Mouse (Mus musculus): ENCODE measurements around the gene Strn3.
A peak's percentile ranks its signal among the peaks of the same experiment; 100 is the strongest.
"Not testable (repeated sequence)": the region's sequence is repeated elsewhere in the genome, so short reads cannot be mapped to it uniquely, and the experiment has no call there.

The Strn3 gene

GRCm38 (mm10) chr12:51693419-51693818 is 1.7 kb upstream of the Strn3 start:
- DNase-seq (ENCODE audit: low read depth, low spot score) = no peak

- not testable (repeated sequence) for DNase-seq (ENCODE audit: low read depth, low spot score)
Observed at GRCm38 (mm10) chr12:51692870-51693269, 1.2 kb upstream of the Strn3 start.

GRCm38 (mm10) chr12:51690893-51691844 is 528 bp downstream of the Strn3 start, which contains the start of gene Ap4s1:
Gene Ap4s1 (plus strand): TSS chr12:51691033.
- DNase-seq (ENCODE audit: low read depth, low spot score) = peak; percentile 68

GRCm38 (mm10) chr12:51688546-51688945 is 3.2 kb downstream of the Strn3 start:
- DNase-seq (ENCODE audit: low read depth, low spot score) = no peak

- no peak for DNase-seq (ENCODE audit: low read depth, low spot score)
Observed at GRCm38 (mm10) chr12:51678844-51679243, 12.9 kb downstream of the Strn3 start.

- no peak for DNase-seq (ENCODE audit: low read depth, low spot score)
Observed at GRCm38 (mm10) chr12:51676442-51676841, 15.3 kb downstream of the Strn3 start.

- no peak for DNase-seq (ENCODE audit: low read depth, low spot score)
Observed at GRCm38 (mm10) chr12:51673270-51673669, 18.4 kb downstream of the Strn3 start.

GRCm38 (mm10) chr12:51671231-51671891 is 20.3 kb downstream of the Strn3 start:
- DNase-seq (ENCODE audit: low read depth, low spot score) = no peak

- DNase-seq (ENCODE audit: low read depth, low spot score) = no peak
Observed at GRCm38 (mm10) chr12:51666708-51667430, 24.8 kb downstream of the Strn3 start.

GRCm38 (mm10) chr12:51663908-51664307 is 27.8 kb downstream of the Strn3 start:
- DNase-seq (ENCODE audit: low read depth, low spot score) = no peak

GRCm38 (mm10) chr12:51663011-51663410 is 28.7 kb downstream of the Strn3 start:
- no peak for DNase-seq (ENCODE audit: low read depth, low spot score)

GRCm38 (mm10) chr12:51655944-51656465 is 35.7 kb downstream of the Strn3 start:
- DNase-seq (ENCODE audit: low read depth, low spot score) = no peak

- not testable (repeated sequence) for DNase-seq (ENCODE audit: low read depth, low spot score)
Observed at GRCm38 (mm10) chr12:51649401-51649800, 42.3 kb downstream of the Strn3 start.

GRCm38 (mm10) chr12:51641871-51642270 is 49.8 kb downstream of the Strn3 start:
- DNase-seq (ENCODE audit: low read depth, low spot score) = peak; percentile 41

- DNase-seq (ENCODE audit: low read depth, low spot score) = no peak
Observed at GRCm38 (mm10) chr12:51636689-51637470, 54.8 kb downstream of the Strn3 start.

- no peak for DNase-seq (ENCODE audit: low read depth, low spot score)
Observed at GRCm38 (mm10) chr12:51636260-51636659, 55.4 kb downstream of the Strn3 start.

- no peak for DNase-seq (ENCODE audit: low read depth, low spot score)
Observed at GRCm38 (mm10) chr12:51633481-51633880, 58.2 kb downstream of the Strn3 start.

- no peak for DNase-seq (ENCODE audit: low read depth, low spot score)
Observed at GRCm38 (mm10) chr12:51623366-51623694, 68.4 kb downstream of the Strn3 start.

GRCm38 (mm10) chr12:51622670-51623365 is 68.9 kb downstream of the Strn3 start:
- no peak for DNase-seq (ENCODE audit: low read depth, low spot score)

GRCm38 (mm10) chr12:51621161-51621560 is 70.5 kb downstream of the Strn3 start:
- no peak for DNase-seq (ENCODE audit: low read depth, low spot score)
